Mouse (Mus musculus) lung, postnatal 14 days (tissue): ENCODE results near the gene Trabd2b.

Experiments
- DNase-seq: peaks from one replicate; pipeline ENCODE4 v3.0.0; 2021

The Trabd2b gene

GRCm38 (mm10) chr4:114406355-114407101 is at the start of gene Trabd2b:
Gene Trabd2b, plus strand, starts transcription at chr4:114406724.
- DNase-seq = no peak

- DNase-seq = no peak
Observed at GRCm38 (mm10) chr4:114357420-114357819, 49.1 kb upstream of the Trabd2b start.

DNA sequence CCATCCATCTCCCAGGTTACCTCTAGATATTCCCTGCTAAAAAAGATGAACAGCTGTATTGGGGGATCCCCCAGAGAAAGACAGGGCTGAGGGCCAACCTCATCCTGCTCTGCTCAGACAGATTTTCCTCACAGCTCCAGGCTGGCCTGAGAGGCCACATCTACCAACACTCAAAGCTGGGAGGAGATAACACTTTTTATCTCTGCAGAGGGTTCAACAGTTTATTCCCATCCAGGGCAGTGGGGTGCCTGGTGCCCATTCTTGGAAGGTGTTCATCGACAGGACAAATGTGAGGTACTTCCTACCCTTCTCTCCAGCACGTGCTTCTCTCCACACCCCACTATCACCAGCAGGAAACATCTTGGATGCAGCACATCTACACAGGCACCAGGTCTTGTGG is 47.6 kb upstream of the Trabd2b start:
- no peak for DNase-seq

- DNase-seq = no peak
Observed at GRCm38 (mm10) chr4:114359818-114360217, 46.7 kb upstream of the Trabd2b start.

DNA sequence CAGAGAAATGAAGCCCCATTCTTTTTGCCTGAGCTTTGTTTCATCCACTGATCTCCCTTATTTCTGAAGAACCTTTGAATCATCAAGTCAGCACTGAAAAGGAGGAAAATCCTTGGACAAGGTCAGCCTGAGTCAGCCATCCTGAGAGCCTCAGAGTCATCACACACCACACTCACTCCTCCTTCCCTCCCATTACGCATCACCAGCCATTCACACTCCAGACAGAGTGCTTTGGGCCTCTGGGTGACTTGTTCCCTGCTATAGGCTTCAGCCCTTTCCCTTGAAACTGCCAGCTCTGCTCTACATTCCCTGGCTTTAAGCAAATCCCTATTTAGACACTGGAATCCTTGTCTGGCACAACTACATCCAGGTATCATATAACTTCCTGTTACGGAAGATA is 45.2 kb upstream of the Trabd2b start:
- DNase-seq = no peak

DNA sequence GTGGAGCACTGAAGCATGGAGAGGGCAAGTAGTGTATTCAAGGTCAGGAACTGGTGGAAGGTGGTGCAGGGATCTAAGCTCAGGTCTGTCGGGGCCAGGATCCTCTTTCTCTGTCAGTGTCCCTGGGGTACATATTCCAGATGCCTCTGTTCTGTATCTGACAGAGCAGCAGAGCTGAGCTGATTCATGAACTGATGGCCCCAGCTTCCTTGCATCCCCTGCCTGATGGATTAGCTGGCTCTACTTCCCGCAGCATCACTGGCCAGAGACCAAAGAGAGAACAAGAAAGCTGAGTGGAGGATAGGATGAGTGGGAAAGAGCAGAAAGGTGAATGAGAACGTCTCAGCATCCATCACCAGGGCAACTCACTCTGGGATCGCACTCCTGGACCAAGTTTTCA is 41.5 kb upstream of the Trabd2b start:
- no peak for DNase-seq

DNA sequence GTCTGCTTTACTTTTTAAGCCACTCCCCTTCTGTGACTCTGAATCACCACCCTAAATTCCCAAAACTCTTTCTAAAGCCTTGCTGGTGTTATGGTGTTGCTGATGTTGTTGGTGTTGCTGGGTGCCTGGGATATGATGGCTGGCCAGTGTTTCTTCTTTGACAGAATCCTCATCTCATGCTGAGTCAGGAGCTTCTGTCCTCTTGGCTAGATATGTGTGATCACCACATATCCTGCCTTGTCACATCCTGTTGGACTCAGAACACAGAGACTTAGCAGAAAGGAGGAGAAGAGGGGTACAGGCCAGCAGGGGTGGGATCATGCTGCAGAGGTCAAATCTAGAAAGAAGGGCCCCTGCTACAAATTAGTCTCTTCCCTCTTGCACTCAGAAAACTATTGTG is 40.9 kb upstream of the Trabd2b start:
- no peak for DNase-seq

DNA sequence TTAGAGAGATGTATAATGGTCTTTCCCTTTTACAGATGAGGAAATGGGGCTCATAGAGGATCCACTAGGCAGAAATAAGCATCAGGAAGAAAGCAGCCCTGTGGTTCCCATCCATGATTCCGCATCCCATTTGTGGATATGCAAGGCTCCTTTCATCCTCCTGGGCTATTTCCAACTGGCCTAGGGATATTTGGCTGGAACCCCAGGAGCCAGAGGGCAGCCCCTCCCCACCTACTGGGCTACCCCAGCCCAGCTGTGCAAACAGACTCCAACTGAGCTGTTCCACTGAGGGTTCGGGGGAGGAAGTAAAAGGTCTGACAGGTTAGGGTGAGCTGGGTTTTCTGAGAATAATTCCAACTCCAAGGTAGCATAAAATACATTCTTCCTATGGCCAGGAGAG is 39.5 kb upstream of the Trabd2b start:
- DNase-seq = no peak

- DNase-seq = peak; percentile 5
Observed at GRCm38 (mm10) chr4:114367840-114368239, 38.7 kb upstream of the Trabd2b start.

DNA sequence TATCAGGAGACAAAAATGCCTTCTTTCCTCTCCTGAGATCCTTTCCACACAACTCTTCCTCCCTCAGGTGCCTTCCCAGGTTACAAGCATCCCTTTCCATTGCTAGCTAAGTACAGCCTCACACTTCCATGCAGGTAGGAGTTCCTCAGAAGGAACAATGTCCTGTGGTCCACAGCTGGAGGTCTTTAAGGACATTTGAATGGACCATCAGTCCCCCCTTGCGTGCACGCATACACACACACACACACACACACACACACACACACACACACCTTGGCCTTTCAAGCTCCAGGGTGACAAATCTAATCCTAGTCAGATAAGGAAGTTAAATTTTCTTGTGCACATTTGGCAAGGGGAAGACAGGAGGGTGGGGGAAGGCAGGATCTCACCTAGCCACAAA is 36.9 kb upstream of the Trabd2b start:
- DNase-seq = no peak

- DNase-seq = no peak
Observed at GRCm38 (mm10) chr4:114370935-114371715, 35.4 kb upstream of the Trabd2b start.

GRCm38 (mm10) chr4:114372699-114373098 is 33.8 kb upstream of the Trabd2b start:
- DNase-seq = no peak

GRCm38 (mm10) chr4:114374330-114374729 is 32.2 kb upstream of the Trabd2b start:
- no peak for DNase-seq

DNA sequence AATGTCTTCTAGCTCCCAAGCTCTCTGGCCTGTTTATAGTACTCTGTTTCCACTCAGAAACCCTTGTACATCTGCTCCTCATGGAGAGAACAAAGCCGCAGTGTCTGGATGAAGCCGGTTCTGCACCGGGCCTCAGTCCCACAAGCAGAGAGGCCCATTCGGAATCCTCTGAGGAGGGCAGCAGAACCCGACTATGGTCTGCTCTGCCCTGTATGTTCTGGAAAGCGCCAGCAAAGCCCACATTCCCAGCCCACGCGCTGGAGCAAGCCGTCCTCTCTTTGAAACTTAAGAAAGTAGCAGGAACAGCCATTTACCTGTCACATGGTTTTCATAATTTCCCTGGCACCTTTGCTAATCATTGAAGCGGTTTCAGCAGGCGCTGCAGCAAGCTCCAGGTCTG is 29.0 kb upstream of the Trabd2b start:
- no peak for DNase-seq

- no peak for DNase-seq
Observed at GRCm38 (mm10) chr4:114378512-114378911, 28.0 kb upstream of the Trabd2b start.

GRCm38 (mm10) chr4:114379416-114379956 is 27.0 kb upstream of the Trabd2b start:
- DNase-seq = no peak

DNA sequence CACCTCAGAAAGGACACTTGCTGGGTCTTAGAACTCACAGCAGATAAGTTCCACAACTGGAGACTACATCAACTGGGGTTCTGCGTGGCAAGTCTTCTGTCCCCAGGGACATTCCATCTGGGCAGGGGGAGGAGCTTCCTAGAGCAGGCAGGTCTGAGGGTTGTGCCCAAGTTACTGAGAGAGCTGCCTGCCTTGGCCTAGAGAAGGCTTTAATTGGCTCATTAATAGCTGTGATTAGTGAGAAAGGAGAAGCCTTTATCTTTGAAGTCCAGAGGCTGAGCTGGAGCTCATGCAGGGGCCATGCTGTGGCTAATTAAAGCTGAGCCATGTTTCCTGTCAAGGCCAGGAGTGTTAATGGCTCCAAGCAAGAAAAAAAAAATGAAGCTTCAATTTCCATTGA is 23.9 kb upstream of the Trabd2b start:
- no peak for DNase-seq

DNA sequence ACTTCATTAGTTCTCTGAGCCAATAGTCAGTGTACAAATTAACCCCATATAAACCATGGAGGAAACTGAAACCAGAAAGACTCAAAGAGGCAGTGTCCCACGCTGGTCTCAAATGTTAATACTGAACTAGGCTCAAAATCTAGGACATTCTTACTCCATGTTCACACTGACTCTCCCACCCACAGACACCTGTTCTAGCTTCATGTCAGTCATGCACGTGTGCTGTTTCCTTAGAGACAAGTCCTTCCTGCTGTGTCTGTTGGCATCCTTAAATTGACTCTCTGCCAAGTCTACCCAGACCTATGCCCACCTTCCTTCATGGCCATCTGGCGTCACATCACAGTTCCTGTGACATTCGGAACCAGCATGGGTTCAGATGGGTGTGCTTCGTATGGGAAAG is 21.3 kb upstream of the Trabd2b start:
- DNase-seq = no peak

DNA sequence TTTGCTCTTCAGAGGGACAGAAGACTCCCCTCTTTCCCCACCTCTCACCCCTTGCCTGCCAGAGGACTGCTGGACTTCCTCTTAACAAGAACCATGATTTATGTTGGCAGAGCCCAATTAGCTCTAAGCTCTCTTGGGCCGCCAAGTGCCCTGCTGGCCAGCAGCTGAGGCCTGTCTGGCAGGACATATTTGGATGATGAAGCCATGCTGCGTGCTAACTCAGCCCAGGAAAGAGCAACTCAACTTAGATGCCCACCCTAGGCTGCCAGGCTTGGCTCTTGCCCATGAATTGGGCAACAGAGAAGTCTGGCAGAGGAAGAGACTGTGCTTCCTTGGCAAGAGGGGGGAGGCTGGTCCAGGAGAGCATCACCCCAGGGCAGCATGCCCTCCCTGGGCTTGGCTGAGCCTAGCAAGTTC is 20.1 kb upstream of the Trabd2b start:
- DNase-seq = peak; percentile 25

GRCm38 (mm10) chr4:114387527-114388135 is 18.9 kb upstream of the Trabd2b start:
- DNase-seq = peak; percentile 29

GRCm38 (mm10) chr4:114388306-114388705 is 18.2 kb upstream of the Trabd2b start:
- DNase-seq = no peak

DNA sequence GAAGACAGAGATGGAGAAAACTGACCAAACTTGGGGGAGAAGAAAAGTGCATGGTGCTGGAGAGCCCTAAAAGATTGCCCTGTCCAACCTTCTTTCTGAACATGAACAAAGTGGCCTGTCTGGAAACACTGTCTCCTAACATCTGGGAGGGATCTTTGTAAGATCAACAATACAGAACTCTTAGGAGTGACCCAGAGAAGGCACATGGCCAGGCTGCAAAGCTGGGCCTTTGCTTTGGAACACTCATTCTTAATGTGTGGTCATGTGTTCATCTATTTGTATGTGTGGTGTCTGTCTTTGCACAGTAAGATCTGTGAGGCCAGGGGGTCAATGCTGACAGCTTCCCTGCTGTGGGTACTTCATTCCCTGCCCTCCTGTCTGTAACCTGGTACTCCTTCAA is 16.9 kb upstream of the Trabd2b start:
- no peak for DNase-seq

DNA sequence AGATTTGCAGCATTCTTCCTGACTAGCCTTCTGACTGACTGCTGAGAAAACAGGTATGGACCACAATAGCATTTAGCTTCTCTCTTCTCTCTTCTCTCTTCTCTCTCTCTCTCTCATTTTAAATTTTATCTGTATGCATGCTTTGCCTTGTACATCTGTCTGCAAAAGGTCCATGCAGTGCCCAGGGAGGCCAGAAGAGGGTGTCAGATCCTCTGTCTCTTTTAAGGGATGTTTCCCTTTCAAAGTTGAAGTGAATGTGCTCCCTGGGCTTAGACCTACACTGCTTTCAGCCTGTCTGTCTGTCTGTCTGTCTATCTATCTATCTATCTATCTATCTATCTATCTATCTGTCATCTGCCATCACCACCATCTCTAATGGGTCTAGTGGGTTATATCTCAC is 8.9 kb upstream of the Trabd2b start:
- DNase-seq = no peak

GRCm38 (mm10) chr4:114399821-114400220 is 6.7 kb upstream of the Trabd2b start:
- DNase-seq = no peak
